Mouse (Mus musculus): ENCODE measurements around the gene Pgls.

The Pgls gene

DNA sequence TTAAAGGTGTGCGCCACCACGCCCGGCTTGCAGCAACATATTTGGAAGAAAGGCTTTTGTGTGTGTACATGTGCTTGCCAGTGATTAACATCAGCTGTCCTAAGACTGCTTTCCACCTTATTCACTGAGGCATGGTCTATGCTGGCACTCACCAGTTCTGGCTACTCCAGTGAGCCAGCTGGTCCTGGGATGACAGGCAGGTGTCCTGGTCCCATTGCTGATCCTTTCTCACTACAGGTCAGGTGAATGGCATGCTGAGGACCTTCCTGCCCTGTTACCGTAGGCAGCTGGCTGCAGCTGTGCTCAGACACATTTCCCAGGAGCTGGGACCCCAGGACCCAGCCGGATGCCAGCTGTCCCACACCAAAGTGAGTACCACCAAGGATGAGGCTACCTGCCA lies 6.9 kb downstream of the Pgls start:
- DNase-seq (ENCODE audit: low spot score), result no peak

DNA sequence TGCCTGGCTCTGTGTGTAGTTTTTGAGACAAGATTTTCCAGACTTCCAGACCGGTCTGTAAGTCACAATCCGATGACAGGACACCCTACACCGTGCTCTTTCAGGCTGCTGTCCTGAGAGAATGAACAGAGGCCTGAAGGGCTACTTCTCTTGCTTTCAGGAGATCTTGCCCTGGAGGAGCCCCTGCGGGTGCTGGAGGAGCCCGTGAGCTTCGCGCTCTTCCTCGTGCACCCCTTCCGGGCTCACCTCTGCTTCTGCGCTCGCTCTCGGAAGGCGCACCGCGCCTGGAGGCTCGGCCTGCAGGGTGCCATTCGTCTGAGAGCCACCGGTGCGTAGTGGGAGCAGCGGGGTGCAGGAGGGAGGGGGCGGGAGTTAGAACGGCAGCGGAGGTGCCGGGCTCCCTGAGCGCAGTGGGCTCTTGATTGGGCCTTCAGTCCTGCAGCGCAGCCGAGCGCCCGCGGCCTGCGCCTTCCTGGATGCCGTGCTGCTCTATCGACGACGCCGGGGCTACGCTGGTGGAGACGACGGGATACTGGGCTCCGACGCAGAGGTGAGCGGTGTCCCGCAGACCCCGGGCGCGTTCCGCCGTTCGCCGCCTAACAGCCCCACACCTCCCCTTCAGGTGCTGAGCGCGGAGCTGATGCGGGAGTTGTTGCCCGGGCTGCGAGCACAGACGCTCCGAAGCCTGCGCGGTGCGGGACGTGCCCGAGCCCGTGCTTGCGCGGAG lies 10.1 kb downstream of the Pgls start:
- no peak for DNase-seq (ENCODE audit: low spot score)

- DNase-seq (ENCODE audit: low spot score), result peak; percentile 81
These were observed 10.8 kb downstream of the Pgls start for GRCm38 (mm10) chr8:71602666-71603334.

DNA sequence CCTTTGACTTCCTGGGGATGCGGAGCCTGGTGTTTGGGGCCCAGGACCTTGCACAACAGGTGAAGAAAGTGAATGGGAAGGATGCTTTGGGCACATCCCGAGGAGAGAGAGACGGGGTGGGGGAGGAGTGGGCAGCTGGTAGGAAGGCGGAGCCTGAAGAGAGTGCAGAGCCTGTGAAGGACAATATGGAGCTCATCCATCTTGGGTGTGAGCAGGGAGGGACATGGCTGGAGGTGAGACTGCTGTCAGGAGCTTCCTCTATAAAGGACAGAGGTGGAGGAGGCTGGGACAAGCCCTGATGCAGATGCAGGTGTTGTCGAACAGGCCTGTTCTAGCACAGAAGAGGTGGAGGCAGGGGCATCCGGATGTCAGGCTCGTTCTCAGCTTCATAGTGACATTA lies 12.0 kb downstream of the Pgls start:
- no peak for DNase-seq (ENCODE audit: low spot score)

GRCm38 (mm10) chr8:71610822-71611651 lies 19.1 kb downstream of the Pgls start, which contains the start of gene Colgalt1:
Gene Colgalt1, plus strand, starts transcription at chr8:71610998.
- DNase-seq (ENCODE audit: low spot score), result peak; percentile 96

DNA sequence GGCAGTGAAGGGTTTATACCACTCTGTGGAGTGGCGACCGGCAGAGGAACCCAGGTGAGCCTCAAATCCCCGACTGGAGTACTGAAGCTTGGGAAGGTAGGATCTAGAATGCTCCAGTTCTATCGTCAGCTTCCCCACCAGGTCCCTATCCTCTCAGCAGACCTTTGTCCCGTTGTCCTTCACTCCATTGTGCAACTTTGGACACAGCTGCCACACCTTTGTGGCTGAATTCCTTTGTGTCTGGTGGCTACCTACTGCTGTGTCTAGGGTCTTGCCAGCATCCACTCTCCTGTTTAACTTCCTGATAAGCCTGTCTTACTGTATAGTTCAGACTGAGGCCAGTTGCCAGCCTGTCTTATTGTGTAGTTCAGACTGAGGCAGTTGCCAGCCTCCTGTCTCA lies 20.2 kb downstream of the Pgls start:
- DNase-seq (ENCODE audit: low spot score), result no peak

DNA sequence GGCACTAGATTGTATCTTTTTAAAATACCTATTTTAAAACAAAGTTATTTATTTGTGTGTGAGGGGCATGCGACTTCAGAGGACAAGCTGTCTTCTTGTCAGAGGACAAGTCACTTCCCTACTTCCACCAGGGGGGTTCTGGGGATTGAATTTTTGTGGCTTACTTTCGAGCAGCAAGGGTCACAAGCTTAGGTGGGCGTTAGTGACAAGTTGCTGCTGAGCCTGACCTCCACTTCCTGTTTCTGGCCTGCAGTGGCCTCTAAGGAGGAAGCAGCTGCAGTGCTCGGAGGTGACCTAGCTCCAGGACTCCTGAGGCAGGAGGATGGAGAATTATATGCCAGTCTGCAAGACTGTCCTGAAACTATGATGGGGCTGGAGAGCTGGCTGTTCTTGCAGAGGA lies 21.4 kb downstream of the Pgls start:
- DNase-seq (ENCODE audit: low spot score), result no peak

GRCm38 (mm10) chr8:71619786-71620185 lies 27.8 kb downstream of the Pgls start:
- no peak for DNase-seq (ENCODE audit: low spot score)

GRCm38 (mm10) chr8:71625088-71625487 lies 33.1 kb downstream of the Pgls start:
- DNase-seq (ENCODE audit: low spot score), result no peak

GRCm38 (mm10) chr8:71626753-71627152 lies 34.8 kb downstream of the Pgls start:
- no peak for DNase-seq (ENCODE audit: low spot score)

- no peak for DNase-seq (ENCODE audit: low spot score)
These were observed 35.5 kb downstream of the Pgls start for GRCm38 (mm10) chr8:71627265-71628099.

DNA sequence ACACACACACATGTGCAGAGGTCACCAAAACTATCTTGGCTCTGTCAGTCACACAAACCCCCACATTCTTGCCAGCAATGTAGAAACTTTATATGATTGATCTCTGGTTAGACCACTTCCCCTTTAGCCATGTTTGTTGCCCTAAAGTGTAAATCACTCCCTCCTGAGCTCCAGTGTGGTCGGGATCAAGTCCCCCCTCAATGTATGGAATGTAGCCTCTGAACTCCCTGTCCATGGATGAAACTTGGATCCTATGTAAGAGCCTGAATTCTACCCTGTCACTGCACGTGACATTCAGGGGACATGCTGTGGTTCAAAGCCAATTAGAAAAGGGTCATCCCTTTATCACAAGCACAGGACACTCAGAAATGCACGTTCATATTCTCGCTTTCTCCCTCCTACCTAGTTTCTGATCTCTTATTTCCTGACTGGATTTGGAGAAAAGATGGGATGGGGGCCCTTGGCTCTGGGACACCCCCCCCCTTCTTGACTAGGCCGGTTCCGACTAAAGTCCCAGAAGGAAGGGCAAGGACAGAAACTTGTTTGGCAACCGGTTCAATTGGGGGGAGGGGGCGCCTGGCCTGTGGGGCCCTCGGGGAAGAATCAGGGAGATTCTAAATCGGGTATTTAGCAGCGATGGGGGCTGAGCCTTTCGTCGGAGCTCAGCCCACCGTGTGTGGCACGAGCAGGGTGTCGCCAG lies 36.6 kb downstream of the Pgls start:
- DNase-seq (ENCODE audit: low spot score), result peak; percentile 56

GRCm38 (mm10) chr8:71629096-71629697 lies 37.2 kb downstream of the Pgls start:
- peak; percentile 97 for DNase-seq (ENCODE audit: low spot score)

DNA sequence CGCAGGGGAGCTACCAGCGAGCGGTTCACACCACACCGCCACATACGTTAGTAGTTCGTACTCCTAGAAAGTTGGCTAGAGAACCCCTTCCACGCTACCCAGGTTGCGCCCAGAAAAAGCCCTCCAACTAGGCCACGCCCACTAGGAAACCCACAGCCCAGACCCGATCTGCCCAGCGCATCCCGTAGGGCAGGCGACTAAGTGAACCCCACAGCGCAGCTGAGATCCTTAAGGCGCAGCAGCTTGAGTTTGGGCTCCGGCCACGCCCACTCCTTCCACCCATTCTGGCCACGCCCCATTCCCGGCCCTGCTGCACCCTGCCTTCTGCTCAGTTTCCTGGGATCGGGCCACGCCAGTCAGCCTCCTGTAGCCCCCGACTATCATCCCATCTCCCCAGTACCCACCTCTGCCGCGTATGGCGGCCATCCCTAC lies 37.8 kb downstream of the Pgls start:
- peak; percentile 85 for DNase-seq (ENCODE audit: low spot score)

DNA sequence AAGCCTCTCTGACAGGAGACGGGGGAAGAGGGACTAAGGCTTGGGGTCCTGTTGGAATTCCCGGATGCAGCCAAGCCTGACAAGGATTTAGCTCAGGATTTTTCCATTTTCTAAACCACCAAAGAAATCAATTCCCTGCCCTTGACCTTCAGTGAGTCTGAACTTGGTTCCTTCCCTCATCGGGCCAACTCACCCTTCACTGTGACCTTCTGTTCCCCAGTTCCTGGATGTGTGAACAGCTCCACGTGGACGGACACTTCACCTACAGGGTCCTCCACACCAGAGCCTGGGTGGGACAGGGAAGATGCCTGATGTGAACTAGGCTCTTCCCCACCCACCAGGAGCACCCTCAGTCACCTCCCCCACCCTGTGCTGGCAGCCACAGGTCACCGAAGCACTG lies 38.8 kb downstream of the Pgls start:
- DNase-seq (ENCODE audit: low spot score), result no peak

- DNase-seq (ENCODE audit: low spot score), result no peak
These were observed 39.9 kb downstream of the Pgls start for GRCm38 (mm10) chr8:71631897-71632296.

DNA sequence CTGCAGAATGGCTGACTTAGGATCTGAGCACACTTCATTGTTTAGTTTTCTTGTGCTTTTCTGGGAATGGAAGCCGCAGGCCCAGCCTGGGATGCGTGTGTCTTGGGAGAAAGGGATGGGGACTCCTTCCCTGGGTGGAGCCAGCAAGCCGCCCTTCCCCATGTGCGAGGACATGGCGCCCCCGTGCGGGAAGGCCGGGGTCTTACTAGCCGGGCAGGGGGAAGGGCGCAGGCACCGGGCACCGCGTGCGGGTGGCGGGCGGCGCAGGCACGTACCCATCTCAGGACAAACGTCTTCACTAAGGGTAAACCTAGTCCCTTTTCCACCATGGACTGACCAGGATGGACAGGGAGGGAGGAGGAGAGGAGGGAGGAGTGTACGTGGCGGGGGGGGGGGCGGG lies 41.2 kb downstream of the Pgls start:
- DNase-seq (ENCODE audit: low spot score), result peak; percentile 72

DNA sequence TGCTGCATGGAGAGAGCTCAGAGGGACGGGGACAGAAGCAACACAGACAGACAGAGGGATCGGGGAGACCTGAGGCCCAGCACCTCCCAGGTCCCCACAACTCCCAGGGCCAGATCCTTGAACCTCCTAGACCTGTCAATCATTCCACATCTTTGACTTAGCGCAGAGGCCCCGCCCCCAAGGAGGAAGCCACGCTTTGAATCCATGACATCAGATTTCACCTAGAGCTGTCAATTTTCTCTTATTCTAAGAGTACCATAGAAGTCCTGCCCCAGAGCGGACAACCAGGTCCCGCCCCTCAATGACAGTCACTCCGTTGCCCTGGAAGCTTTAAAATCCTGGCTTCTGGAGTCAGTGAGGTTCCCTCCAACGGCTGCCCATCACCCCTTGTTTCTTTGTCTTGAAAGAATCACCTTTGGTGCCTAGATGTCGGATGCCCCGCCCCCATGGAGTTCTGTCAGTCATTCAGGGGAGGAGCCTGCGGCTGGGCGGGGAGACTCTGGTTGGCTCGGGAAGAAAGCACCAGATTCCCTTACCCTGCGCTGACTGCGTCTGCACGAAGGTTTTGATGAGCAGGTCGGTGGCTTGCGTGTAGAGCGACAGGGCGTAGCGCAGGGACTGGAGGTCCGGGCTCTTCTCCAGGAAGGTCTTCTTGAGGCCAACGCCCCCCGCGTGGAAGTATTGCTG lies 42.1 kb downstream of the Pgls start:
- DNase-seq (ENCODE audit: low spot score), result peak; percentile 75

DNA sequence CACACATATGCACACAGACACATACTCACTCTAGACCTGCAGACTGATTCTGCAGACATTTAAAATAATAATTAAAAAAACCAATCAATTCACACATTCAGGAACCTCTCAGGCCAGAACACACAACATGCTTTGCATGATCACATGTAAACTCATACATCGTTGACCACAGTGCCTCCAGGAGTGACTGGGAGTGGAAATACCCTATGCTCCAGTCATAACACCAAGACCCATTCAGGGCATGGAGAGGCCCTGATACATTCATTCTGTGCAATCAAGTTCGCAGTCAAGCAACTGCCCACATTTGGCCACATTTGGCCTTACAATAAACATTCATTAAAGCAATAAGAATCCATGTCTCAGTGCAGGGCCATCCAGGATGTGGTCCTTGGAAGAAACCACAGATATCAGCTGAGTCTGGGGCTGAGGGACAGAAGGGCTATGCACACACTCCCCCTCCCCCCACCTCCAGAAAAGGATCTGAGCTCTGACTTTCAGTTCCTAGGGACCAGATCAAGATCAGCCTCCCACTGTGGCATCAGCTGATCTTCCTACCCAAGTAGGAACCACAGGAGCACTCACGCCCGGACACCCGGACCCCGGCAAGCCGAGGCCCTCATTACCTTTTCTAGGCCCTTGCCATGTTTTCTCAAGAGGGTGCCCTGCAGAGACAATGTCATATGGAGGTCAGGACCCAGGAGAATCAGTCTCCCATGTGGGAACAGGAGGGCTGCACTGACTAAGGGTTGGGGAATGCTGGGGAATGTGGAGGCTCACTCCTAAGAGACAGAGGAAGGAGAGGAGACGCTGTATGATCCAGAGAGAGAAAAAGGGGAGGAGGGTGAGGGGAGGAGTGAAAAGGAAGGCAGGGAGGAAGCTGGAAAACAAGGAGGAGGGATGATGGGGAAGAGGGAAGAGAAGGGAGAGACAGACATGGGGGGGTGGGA lies 45.4 kb downstream of the Pgls start:
- no peak for DNase-seq (ENCODE audit: low spot score)
